Mouse (Mus musculus) forebrain, embryonic 15.5 days (tissue): ENCODE data around the gene Olfr67. TPM values are rescaled to one million over a fixed set of nuclear protein-coding genes. Genes with fewer than 3 reads are reported as not detected.

Experiments used
- ATAC-seq: fragments of 200-750 bp; cut with Nextera tagmentation; replicated peaks from 2 replicates; pipeline ENCODE4 v1.8.0; 2017; ENCODE audit warnings: mild to moderate bottlenecking, moderate TSS enrichment, moderate library complexity
- H3K27ac ChIP-seq: fragments of 300-500 bp; sonication (generic); replicated peaks from 2 replicates; pipeline ENCODE4 v1.5.1; 2015; ENCODE audit warnings: mild to moderate bottlenecking, inconsistent platforms
- H3K27me3 ChIP-seq: fragments of 300-500 bp; sonication (generic); 2 replicates; pipeline ENCODE4 v1.6.1; 2015; ENCODE audit warnings: inconsistent platforms
- H3K36me3 ChIP-seq: fragments of 300-500 bp; sonication (generic); 2 replicates; pipeline ENCODE4 v1.6.1; 2015; ENCODE audit warnings: mild to moderate bottlenecking, inconsistent platforms
- H3K4me1 ChIP-seq: fragments of 300-500 bp; sonication (generic); 2 replicates; pipeline ENCODE4 v1.6.1; 2015; ENCODE audit warnings: inconsistent platforms
- H3K4me2 ChIP-seq: fragments of 300-500 bp; sonication (generic); replicated peaks from 2 replicates; pipeline ENCODE4 v1.6.1; 2015; ENCODE audit warnings: mild to moderate bottlenecking, inconsistent platforms
- H3K4me3 ChIP-seq: fragments of 300-500 bp; sonication (generic); 2 replicates; pipeline ENCODE4 v1.5.1; 2015; ENCODE audit warnings: mild to moderate bottlenecking, inconsistent platforms
- H3K9ac ChIP-seq: fragments of 300-500 bp; sonication (generic); replicated peaks from 2 replicates; pipeline ENCODE4 v1.6.1; 2015; ENCODE audit warnings: mild to moderate bottlenecking, inconsistent platforms
- H3K9me3 ChIP-seq: fragments of 300-500 bp; sonication (generic); 2 replicates; pipeline ENCODE4 v1.6.1; 2016; ENCODE audit warnings: inconsistent platforms
- WGBS: fragments of 180-500 bp; shearing (Covaris S2); methylation state at CpG from one replicate; pipeline ENCODE4 v1.1.7; 2015; ENCODE audit warnings: mixed read lengths; 5-methylcytosine and 5-hydroxymethylcytosine counted together
- polyA plus RNA-seq: library from polyadenylated mRNA; unstranded; fragments of >200 nt; fragmentation: Nextera tagmentation; extraction: Ambion mirVana; gene quantifications from 2 replicates; pipeline ENCODE4 v1.2.1, GENCODE M21; 2015

Olfr67 gene
- polyA plus RNA-seq, 1 experiment from 2014 or later: not detected

DNA sequence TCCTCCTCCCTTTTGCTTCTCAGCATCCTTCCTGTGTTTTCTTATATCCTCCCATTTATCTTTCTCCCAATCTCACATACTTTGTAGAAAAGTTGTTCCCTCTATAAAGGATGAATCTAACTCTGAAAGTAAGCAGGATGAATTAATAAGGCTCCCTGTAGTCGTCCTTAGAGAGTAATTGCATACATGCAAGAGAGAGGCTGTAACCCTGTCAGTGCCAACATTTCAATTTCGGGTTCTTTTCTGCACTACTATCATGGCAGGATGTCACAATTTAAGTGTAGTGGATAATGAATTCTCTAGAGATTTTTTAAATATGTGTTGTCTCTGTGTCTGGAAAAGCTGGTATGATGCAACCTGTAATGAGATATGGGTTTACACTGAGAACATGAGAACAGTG is 34.4 kb downstream of the Olfr67 start, which contains the start of gene Olfr630:
TSS of gene Olfr630 (minus strand) at position 101 of the 400 bp plus-strand sequence.
- Histone ChIP-seq H3K36me3 (no peaks in the 10 kb centered on the region), H3K9ac (no peak within 1 kb of the TSS), H3K27ac (no peak within 1 kb of the TSS), H3K27me3 (no peaks in the 10 kb centered on the region), H3K4me3 (no peak within 1 kb of the TSS), H3K9me3 (no peaks in the 10 kb centered on the region), H3K4me2 (no peak within 1 kb of the TSS), H3K4me1 (no peaks in the 10 kb centered on the region)
- 50% methylated on average over 2 of the region's 2 CpGs for WGBS
- no peak for ATAC-seq

DNA sequence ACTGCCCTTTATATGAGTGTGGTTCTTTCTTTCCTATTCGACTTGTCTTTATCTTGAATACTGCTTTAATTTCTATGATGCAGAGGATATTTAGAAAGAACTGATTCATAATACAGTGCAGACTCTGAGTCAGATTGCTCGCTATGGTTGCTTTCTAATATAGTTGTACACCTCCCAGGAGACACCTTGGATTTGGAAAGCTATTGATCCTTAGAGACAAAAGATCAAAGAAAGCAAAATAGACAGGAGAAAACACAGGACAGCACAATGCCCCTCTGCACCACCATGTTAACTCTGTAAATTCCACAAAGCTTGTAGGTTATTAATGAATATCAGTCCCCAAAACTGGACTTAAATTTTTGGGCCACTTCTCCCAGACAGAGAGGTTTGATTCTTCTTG is 46.8 kb downstream of the Olfr67 start, which contains the start of gene Olfr629:
TSS of gene Olfr629 (minus strand) at position 101 of the 400 bp plus-strand sequence.
- WGBS: 73% methylated on average over 2 of the region's 2 CpGs
- H3K9ac ChIP-seq: no peak within 1 kb of the TSS
- ATAC-seq: no peak
- H3K27me3 ChIP-seq: no peaks in the 10 kb centered on the region
- H3K27ac ChIP-seq: no peak within 1 kb of the TSS
- no peaks in the 10 kb centered on the region for H3K4me1 ChIP-seq
- H3K9me3 ChIP-seq: no peaks in the 10 kb centered on the region
- no peak within 1 kb of the TSS for H3K4me2 ChIP-seq
- no peaks in the 10 kb centered on the region for H3K36me3 ChIP-seq
- H3K4me3 ChIP-seq: no peak within 1 kb of the TSS

Other genes with a start within 250 kb of the Olfr67 start
- not detected in 2 replicates for gene Olfr612, start 249.1 kb downstream of the Olfr67 start, polyA plus RNA-seq
- not detected in 2 replicates for gene Olfr613, start 243.7 kb downstream of the Olfr67 start, polyA plus RNA-seq
- not detected in 2 replicates for gene Olfr615, start 235.7 kb downstream of the Olfr67 start, polyA plus RNA-seq
- not detected in 2 replicates for gene Olfr616, start 222.7 kb downstream of the Olfr67 start, polyA plus RNA-seq
- not detected in 2 replicates for gene Olfr617, start 218.8 kb downstream of the Olfr67 start, polyA plus RNA-seq
- not detected in 2 replicates for gene Olfr618, start 201.7 kb downstream of the Olfr67 start, polyA plus RNA-seq
- not detected in 2 replicates for gene Olfr619, start 191.2 kb downstream of the Olfr67 start, polyA plus RNA-seq
- gene Olfr620, start 179.3 kb downstream of the Olfr67 start, polyA plus RNA-seq: not detected in 2 replicates
- not detected in 2 replicates for gene Olfr622, start 149.1 kb downstream of the Olfr67 start, polyA plus RNA-seq
- gene Olfr623, start 128.1 kb downstream of the Olfr67 start, polyA plus RNA-seq: not detected in 2 replicates
- gene Olfr624, start 120.6 kb downstream of the Olfr67 start, polyA plus RNA-seq: not detected in 2 replicates
- gene Olfr625-ps1, start 109.1 kb downstream of the Olfr67 start, polyA plus RNA-seq: not detected in 2 replicates
- gene Olfr243, start 77.2 kb downstream of the Olfr67 start, polyA plus RNA-seq: not detected in 2 replicates
- gene Olfr628, start 61.4 kb downstream of the Olfr67 start, polyA plus RNA-seq: not detected in 2 replicates
- gene Olfr629, start 46.9 kb downstream of the Olfr67 start, polyA plus RNA-seq: not detected in 2 replicates
- not detected in 2 replicates for gene Olfr630, start 34.5 kb downstream of the Olfr67 start, polyA plus RNA-seq
- not detected in 2 replicates for gene Olfr69, start 20.2 kb downstream of the Olfr67 start, polyA plus RNA-seq
- not detected in 2 replicates for gene Olfr68, start 12.1 kb downstream of the Olfr67 start, polyA plus RNA-seq
- 1,298 and 1,407 TPM in 2 replicates for gene Hbb-bt, start 22.2 kb upstream of the Olfr67 start, polyA plus RNA-seq
- 3,597 and 4,102 TPM in 2 replicates for gene Hbb-bs, start 36.3 kb upstream of the Olfr67 start, polyA plus RNA-seq
- not detected in 2 replicates for gene Hbb-bh2, start 48.7 kb upstream of the Olfr67 start, polyA plus RNA-seq
- 1.1 and 2.1 TPM in 2 replicates for gene Hbb-bh1, start 51.3 kb upstream of the Olfr67 start, polyA plus RNA-seq
- 114 and 201 TPM in 2 replicates for gene Hbb-y, start 61.4 kb upstream of the Olfr67 start, polyA plus RNA-seq
- not detected in 2 replicates for gene Olfr66, start 94.4 kb upstream of the Olfr67 start, polyA plus RNA-seq
- gene Olfr64, start 102.7 kb upstream of the Olfr67 start, polyA plus RNA-seq: not detected in 2 replicates
- gene Olfr65, start 111.7 kb upstream of the Olfr67 start, polyA plus RNA-seq: not detected in 2 replicates
- not detected in 2 replicates for gene Olfr631, start 137.0 kb upstream of the Olfr67 start, polyA plus RNA-seq
- gene Olfr632, start 142.5 kb upstream of the Olfr67 start, polyA plus RNA-seq: not detected in 2 replicates
- gene Olfr633, start 152.6 kb upstream of the Olfr67 start, polyA plus RNA-seq: not detected in 2 replicates
- gene Olfr635, start 179.3 kb upstream of the Olfr67 start, polyA plus RNA-seq: not detected in 2 replicates
- not detected in 2 replicates for gene Olfr638, start 206.9 kb upstream of the Olfr67 start, polyA plus RNA-seq
- gene Olfr639, start 225.5 kb upstream of the Olfr67 start, polyA plus RNA-seq: not detected in 2 replicates
- gene Olfr640, start 233.8 kb upstream of the Olfr67 start, polyA plus RNA-seq: not detected in 2 replicates
- not detected in 2 replicates for gene Olfr641, start 243.6 kb upstream of the Olfr67 start, polyA plus RNA-seq